Mouse (Mus musculus) gastrocnemius, postnatal 4 days (tissue): ENCODE data around the gene Med25. TPM values are rescaled to one million over a fixed set of nuclear protein-coding genes. Genes with fewer than 3 reads are reported as not detected.

ENCODE experiments used
- DNase-seq, 2 experiments: peaks; one replicate each; pipeline ENCODE4 v3.0.0; 2021 to 2022; ENCODE audit warnings: low spot score in 2 of 2, mixed read lengths in 2 of 2
- total RNA-seq, 2 experiments: library from RNA; stranded (reverse); gene quantifications; 2 replicates each; pipeline ENCODE4 v1.2.3; 2021

Gene Med25
- total RNA-seq, 2 experiments from 2014 or later, result 63.8 to 67.6 TPM

GRCm38 (mm10) chr7:44849416-44850111, 42.9 kb downstream of the Med25 start:
- peak; percentile 74 to 89 for DNase-seq

DNA sequence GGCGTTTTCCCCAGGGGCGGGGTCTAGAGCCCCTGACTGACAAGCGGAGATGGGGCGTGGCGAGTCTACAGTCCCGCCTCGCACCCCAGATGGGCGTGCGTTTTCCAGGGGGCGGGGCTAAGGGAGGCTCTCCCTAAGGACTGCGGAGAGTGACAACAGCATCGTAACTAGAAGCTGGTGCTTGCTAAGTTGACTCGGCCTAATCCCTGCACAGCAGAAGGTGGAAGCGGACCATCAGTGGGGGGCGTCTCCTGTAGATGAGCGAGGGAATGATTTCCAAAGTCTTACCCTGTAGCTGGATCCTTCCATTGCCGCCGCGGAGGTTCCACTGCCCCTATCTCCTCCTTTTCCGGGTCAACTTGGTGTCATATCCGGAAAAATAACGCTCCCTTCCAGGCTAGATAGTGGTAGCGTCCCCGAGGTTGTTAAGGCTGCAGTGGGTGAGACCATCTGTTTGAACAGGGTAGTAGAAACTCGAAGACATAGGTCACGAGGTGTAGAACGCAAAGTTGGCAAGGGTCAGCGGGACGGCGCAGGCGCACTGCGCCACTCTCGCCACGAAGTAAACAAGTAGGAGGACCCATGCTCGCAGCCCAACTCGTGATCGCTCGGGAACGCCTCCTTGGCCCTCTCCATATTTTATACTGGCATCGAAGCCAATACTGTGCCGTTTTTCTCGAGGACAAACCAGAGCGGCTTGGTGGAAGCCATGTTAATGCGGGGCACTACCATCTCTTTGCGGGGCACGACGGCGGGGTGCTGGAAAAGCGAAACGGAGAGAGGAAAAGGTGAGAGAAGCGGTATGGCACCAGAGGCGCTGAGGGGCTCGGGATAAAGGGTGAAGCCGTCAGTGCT, 43.7 kb downstream of the Med25 start, which contains the start of the genes Akt1s1 and Tbc1d17:
TSS of gene Akt1s1 (plus strand) at position 431 of the 855 bp plus-strand sequence.
TSS of gene Tbc1d17 (minus strand) at position 519 of the 855 bp plus-strand sequence.
- peak; percentile 98 for DNase-seq

GRCm38 (mm10) chr7:44847772-44848171, 44.7 kb downstream of the Med25 start:
- no peak for DNase-seq

DNA sequence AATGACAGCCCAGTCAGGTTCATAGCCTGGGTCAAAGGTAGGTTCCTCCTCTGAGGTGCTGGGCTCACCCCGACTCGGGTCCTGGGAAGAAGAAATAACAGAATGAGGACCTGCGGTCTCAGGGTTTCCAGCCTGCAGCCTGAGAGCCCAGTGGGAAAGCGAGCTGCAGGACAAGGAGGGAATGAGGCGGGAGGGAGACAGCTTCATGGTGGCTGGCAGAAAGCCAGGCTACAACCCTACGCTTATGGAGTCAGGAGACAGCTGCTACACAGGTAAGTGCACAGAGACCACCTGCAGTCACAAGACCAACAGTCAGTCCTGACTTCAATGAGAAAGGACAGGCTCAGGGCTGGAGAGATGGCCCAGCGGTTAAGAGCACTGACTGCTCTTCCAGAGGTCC, 45.7 kb downstream of the Med25 start:
- DNase-seq, result no peak

GRCm38 (mm10) chr7:44845006-44845405, 47.5 kb downstream of the Med25 start:
- no peak for DNase-seq

DNA sequence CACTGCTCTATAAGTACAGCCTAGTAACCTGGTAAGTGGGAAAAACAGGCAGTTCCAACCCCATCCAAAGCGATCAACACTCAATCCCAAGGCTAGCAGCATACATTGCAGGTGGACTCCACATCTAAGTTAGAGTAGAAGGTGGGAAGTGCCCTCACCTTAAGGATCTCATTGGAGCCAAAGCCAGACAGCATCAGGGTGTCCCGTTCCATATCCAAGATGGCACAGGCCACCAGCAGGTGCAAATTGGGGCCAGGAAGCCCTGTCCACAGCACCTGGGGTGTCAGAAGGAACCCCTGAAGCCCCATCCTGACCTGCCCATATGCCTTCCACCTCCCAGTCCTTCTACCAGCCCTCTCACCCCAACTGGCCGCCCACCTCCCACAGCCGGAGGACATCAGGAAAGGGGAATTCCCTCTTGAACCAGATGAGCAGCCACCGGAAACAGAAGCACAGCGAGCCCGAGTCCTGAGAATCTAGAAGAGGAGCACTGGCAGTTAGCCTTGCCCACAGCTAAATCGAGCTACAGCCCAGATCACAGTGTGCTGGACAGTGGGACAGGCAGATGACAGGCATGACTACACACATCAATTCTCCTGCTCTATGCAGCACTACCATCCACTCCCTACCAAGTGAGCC, 50.6 kb downstream of the Med25 start:
- no peak for DNase-seq

DNA sequence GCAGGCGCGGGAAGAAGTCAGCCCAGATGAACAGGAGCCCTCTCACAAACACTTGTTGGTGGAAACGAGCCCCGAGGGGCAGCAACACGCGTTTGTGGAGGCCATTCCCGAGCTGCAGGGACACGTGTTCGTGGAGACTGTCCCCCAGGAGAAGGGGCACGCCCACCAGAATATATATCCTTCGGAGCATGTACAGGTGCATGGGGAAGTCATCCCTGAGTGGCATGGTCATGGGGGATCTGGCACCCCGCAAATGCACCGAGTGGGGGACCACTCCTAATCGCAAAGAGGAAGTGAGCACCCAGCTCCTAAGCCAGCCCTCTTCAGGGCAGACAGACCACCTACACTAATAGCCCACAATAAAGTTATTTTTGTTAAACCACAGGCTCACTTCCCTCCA, 52.1 kb downstream of the Med25 start:
- DNase-seq, result no peak

DNA sequence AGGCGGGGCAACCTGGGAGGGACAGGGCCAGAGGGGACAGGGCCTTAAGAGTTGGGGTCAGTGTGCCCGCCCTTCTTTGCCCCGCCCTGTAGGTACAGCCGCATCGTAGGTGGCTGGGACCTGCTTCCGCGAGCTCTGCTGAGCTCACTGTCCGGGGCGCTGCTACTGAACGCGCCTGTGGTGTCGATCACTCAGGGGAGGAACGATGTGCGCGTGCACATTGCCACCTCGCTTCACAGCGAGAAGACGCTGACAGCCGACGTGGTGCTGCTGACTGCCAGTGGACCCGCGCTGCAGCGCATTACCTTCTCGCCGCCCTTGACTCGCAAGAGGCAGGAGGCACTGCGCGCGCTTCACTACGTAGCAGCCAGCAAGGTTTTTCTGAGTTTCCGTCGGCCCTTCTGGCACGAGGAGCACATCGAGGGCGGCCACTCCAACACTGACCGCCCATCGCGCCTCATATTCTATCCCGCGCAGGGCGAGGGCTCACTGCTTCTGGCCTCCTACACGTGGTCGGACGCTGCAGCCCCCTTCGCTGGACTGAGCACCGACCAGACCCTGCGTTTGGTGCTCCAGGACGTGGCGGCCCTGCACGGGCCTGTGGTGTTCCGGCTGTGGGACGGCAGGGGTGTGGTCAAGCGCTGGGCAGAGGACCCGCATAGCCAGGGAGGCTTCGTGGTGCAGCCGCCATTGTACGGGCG, 52.9 kb downstream of the Med25 start:
- peak in 1 of 2 experiments; percentile 63 for DNase-seq

- DNase-seq, result no peak
Measured at GRCm38 (mm10) chr7:44839171-44839490, 53.4 kb downstream of the Med25 start.

DNA sequence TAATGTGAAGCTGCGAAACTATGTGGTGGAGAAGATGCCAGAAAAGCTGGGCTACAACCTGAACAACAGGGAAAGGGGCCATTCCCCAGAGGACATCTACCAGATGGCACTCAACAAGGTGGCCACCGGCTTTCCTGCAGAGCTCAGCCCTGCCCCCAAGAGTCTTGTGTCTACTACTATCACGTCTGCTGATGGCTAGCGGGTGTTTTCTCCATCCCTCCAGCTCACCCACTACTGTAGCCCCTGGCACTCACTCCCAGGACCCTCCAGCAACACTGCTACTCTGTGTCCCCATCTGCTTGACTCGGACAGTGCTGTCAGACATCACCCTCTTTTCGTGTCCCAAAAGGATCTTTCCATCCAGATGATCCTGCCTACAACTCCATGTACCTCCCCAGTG, 54.4 kb downstream of the Med25 start:
- no peak for DNase-seq

DNA sequence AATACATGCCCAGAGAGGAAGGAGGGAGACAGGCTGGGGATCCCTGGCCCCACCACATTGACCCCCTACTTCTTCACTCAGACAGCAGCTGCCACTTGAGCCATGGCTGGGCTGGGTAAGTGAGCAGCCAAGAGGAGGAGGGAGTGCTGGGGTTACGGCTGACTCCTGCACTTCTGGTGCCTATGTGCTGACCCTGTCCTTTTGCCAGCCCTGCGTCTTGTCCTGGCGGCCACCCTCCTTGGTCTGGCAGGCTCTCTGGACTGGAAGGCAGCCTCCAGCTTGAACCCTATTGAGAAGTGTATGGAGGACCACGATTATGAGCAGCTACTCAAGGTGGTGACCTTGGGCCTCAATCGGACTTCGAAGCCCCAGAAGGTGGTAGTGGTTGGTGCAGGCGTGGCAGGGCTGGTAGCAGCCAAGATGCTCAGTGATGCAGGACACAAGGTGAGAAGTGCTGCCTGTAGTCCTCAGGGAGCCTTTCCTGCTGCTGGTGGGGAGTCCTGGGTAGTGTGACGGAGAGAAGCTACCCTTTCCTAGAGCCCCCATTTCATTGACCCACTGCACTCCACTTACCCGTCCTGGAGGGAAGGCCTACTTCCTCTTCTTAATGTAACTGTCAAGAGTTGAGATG, 56.0 kb downstream of the Med25 start:
- DNase-seq, result no peak

- DNase-seq, result no peak
Measured at GRCm38 (mm10) chr7:44836016-44836404, 56.5 kb downstream of the Med25 start.

- DNase-seq, result no peak
Measured at GRCm38 (mm10) chr7:44835373-44836015, 57.0 kb downstream of the Med25 start.

DNA sequence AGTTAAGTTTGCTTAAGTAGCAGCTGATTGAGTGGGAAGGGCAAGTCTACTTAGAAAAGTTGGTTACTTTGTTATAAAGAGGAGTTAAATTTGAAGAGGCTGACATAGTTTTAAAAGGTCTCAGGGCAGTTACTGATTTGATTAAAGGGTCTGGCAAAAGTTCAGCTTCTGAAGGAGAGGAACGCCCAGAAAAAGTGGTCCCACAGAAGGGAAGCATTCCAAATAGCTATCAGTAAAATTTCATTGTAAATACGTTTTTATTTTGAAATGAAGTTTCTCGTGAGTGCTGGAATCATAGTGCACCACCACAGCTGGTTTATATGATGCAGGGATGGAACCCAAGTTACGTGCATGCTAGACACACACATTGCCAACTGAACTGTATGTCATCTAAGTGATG, 59.7 kb downstream of the Med25 start:
- no peak for DNase-seq

DNA sequence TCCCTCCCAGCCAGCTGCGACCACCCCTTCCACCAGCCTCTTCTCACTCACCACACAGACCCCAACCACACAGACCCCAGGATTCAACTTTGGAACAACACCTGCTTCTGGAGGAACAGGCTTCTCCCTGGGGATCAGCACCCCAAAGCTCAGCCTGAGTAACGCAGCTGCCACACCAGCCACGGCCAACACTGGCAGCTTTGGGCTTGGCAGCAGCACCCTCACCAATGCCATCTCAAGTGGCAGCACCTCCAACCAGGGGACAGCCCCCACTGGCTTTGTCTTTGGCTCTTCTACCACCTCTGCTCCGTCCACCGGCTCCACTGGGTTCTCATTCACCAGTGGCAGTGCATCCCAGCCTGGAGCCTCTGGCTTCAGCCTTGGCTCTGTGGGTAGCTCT, 63.8 kb downstream of the Med25 start:
- DNase-seq, result no peak

DNA sequence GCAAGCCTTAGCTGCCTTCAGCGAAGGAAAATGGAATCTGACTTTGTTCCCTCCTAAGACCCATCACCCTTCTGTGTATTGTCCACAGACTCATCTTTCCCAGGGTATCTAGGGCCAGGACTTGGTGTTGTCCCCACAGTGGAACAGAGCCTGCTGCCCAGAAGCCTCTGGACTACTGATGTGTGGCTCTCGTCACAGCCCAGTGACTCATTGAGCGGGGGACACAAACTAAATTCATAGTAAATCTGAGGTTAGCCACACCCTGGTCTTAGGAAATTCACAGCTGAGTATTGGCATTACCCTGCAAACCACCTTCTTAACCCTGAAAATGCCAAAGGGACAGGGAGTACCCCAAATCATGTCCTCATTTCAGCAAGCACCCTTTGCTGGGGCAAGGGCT, 65.7 kb downstream of the Med25 start:
- no peak for DNase-seq
